Mouse (Mus musculus) myocyte (in vitro differentiated cells): ENCODE measurements around the gene Pex7.

Source experiments
- CEBPB ChIP-seq: IDR thresholded peaks from 2 replicates; pipeline ENCODE4 v1.6.1; 2011; ENCODE audit warnings: mild to moderate bottlenecking, moderate library complexity; ENCODE audit not compliant: poor library complexity, insufficient read depth, severe bottlenecking
- E2F4 ChIP-seq: IDR thresholded peaks from one replicate; pipeline ENCODE4 v1.6.1; 2011; ENCODE audit warnings: mild to moderate bottlenecking, control low read depth, moderate library complexity; ENCODE audit not compliant: insufficient read depth
- MAX ChIP-seq: IDR thresholded peaks from one replicate; pipeline ENCODE4 v1.6.1; 2011; ENCODE audit warnings: low read depth, mild to moderate bottlenecking, control low read depth
- MYOD1 ChIP-seq, 3 experiments: IDR thresholded peaks; one replicate each; pipeline ENCODE4 v1.6.1; 2011; ENCODE audit warnings: control low read depth in 2 of 3, low read depth in 2 of 3, mild to moderate bottlenecking in 2 of 3, moderate library complexity in 1 of 3; ENCODE audit not compliant: insufficient read length in 2 of 3, control insufficient read depth in 1 of 3
- MYOG ChIP-seq, 3 experiments: IDR thresholded peaks; one replicate each; pipeline ENCODE4 v1.6.1; 2011; ENCODE audit warnings: control low read depth in 2 of 3, low read depth in 2 of 3, mild to moderate bottlenecking in 2 of 3; ENCODE audit not compliant: insufficient read length in 2 of 3, control insufficient read depth in 1 of 3, insufficient read depth in 1 of 3
- POLR2A ChIP-seq: IDR thresholded peaks from one replicate; pipeline ENCODE4 v1.6.1; 2011; ENCODE audit warnings: low read depth, mild to moderate bottlenecking, control low read depth, moderate library complexity; ENCODE audit not compliant: insufficient read length
- POLR2AphosphoS2 ChIP-seq: IDR thresholded peaks from one replicate; pipeline ENCODE4 v1.6.1; 2011; ENCODE audit warnings: low read depth, control low read depth; ENCODE audit not compliant: insufficient read length
- REST ChIP-seq: IDR thresholded peaks from one replicate; pipeline ENCODE4 v1.6.1; 2011; ENCODE audit warnings: mild to moderate bottlenecking, control low read depth, moderate library complexity; ENCODE audit not compliant: insufficient read depth, insufficient read length
- SRF ChIP-seq: IDR thresholded peaks from one replicate; pipeline ENCODE4 v1.6.1; 2011; ENCODE audit warnings: low read depth; ENCODE audit not compliant: control insufficient read depth, insufficient read length
- TCF12 ChIP-seq: IDR thresholded peaks from one replicate; pipeline ENCODE4 v1.6.1; 2011; ENCODE audit warnings: mild to moderate bottlenecking, control low read depth; ENCODE audit not compliant: poor library complexity, insufficient read depth, severe bottlenecking
- TCF3 ChIP-seq: IDR thresholded peaks from one replicate; pipeline ENCODE4 v1.6.1; 2011; ENCODE audit warnings: low read depth, control low read depth; ENCODE audit not compliant: insufficient read length
- USF1 ChIP-seq: IDR thresholded peaks from one replicate; pipeline ENCODE4 v1.6.1; 2011; ENCODE audit warnings: low read depth, mild to moderate bottlenecking, control low read depth, moderate library complexity

DNA sequence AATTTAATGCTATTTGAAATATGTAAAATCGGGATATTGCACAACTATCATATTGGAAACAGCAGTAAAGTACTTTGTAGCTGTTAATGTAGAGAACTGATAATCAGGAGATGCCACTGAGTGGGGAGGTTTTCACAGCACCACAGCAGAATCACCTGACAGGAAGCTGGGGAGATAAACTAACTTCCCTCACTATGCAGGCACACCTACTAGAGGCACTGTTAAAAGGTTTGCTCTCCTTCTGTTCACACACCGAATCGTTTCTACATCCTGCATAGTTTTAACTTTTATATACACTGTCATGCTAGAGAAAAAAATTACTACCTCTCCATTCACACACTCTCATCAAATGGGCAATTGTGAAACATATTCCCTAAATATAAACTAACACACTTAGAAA, 21.2 kb downstream of the Pex7 start:
- no peak for TF ChIP-seq MAX
- no peak for TF ChIP-seq POLR2A
- TF ChIP-seq TCF3, result no peak
- TF ChIP-seq USF1, result no peak
- no peak for TF ChIP-seq REST
- TF ChIP-seq POLR2AphosphoS2, result no peak
- TF ChIP-seq E2F4, result no peak
- no peak for TF ChIP-seq TCF12
- TF ChIP-seq MYOG (IDR thresholded peaks at IDR 0.05; ENCODE audit: control insufficient read depth in 1 of 3, insufficient read depth in 1 of 3, insufficient read length in 2 of 3, low read depth in 2 of 3), result no peak
- TF ChIP-seq CEBPB, result no peak
- TF ChIP-seq SRF, result no peak
- TF ChIP-seq MYOD1 (IDR thresholded peaks at IDR 0.05; ENCODE audit: control insufficient read depth in 1 of 3, insufficient read length in 2 of 3, low read depth in 2 of 3), result no peak
